Mouse (Mus musculus) lung, postnatal 0 days (tissue): ENCODE data around the gene Neurod1.

Experiments used
- CTCF ChIP-seq: IDR thresholded peaks from 2 replicates; pipeline ENCODE4 v1.5.1; 2016; ENCODE audit warnings: antibody characterized with exemption, mild to moderate bottlenecking
- EP300 ChIP-seq: IDR thresholded peaks from 2 replicates; pipeline ENCODE4 v1.6.1; 2016; ENCODE audit warnings: antibody characterized with exemption, mild to moderate bottlenecking, control low read depth

GRCm38 (mm10) chr2:79451438-79451837 lies 5.1 kb downstream of the Neurod1 start:
- TF ChIP-seq EP300 (no peak), CTCF (no peak)
